Mouse (Mus musculus) small intestine, adult 2 months (tissue): ENCODE results near the gene Stk39. TPM values are rescaled to one million over a fixed set of nuclear protein-coding genes. Genes with fewer than 3 reads are reported as not detected.

Experiments used
- H3K27ac ChIP-seq: fragments of 200-500 bp; 2 replicates; pipeline ENCODE4 v1.5.1; 2012; ENCODE audit warnings: low read depth, low read length, control low read depth, inconsistent platforms; ENCODE audit not compliant: insufficient read depth
- H3K27me3 ChIP-seq: fragments of 200-500 bp; 2 replicates; pipeline ENCODE4 v1.6.1; 2012; ENCODE audit warnings: mild to moderate bottlenecking, moderate library complexity, low read length, inconsistent platforms; ENCODE audit not compliant: control insufficient read depth, insufficient read depth
- H3K36me3 ChIP-seq: fragments of 200-500 bp; 2 replicates; pipeline ENCODE4 v1.6.1; 2012; ENCODE audit warnings: mild to moderate bottlenecking, low read length, control low read depth, inconsistent platforms; ENCODE audit not compliant: control insufficient read depth, insufficient read depth
- H3K4me1 ChIP-seq: fragments of 200-500 bp; 2 replicates; pipeline ENCODE4 v1.6.1; 2012; ENCODE audit warnings: low read length, inconsistent platforms, mixed read lengths; ENCODE audit not compliant: control insufficient read depth, insufficient read depth, insufficient read length
- H3K4me3 ChIP-seq: fragments of 200-500 bp; 2 replicates; pipeline ENCODE4 v1.5.1; 2012; ENCODE audit warnings: low read depth, mild to moderate bottlenecking, control low read depth, inconsistent platforms, low read length, moderate library complexity
- CTCF ChIP-seq: fragments of 200-500 bp; IDR thresholded peaks from 2 replicates; pipeline ENCODE4 v1.5.1; 2012; ENCODE audit warnings: low read depth, mild to moderate bottlenecking, control low read depth, inconsistent platforms, low read length, moderate library complexity, mixed read lengths; ENCODE audit not compliant: insufficient replicate concordance, insufficient read length; ENCODE audit errors: extremely low read depth
- POLR2A ChIP-seq: fragments of 200-500 bp; IDR thresholded peaks from 2 replicates; pipeline ENCODE4 v1.6.1; 2012; ENCODE audit warnings: low read depth, mild to moderate bottlenecking, control low read depth, inconsistent platforms, low read length, moderate library complexity
- WGBS: fragments of 180-500 bp; shearing (Covaris S2); methylation state at CpG from one replicate; pipeline ENCODE4 v1.1.7; 2018; 5-methylcytosine and 5-hydroxymethylcytosine counted together
- polyA plus RNA-seq: library from polyadenylated mRNA; depleted of rRNA; stranded (reverse); fragments of >200 nt; gene quantifications from 2 replicates; pipeline ENCODE4 v1.2.3, GENCODE M21; 2012

Stk39 gene
- polyA plus RNA-seq, 1 experiment = 4.6 TPM

DNA sequence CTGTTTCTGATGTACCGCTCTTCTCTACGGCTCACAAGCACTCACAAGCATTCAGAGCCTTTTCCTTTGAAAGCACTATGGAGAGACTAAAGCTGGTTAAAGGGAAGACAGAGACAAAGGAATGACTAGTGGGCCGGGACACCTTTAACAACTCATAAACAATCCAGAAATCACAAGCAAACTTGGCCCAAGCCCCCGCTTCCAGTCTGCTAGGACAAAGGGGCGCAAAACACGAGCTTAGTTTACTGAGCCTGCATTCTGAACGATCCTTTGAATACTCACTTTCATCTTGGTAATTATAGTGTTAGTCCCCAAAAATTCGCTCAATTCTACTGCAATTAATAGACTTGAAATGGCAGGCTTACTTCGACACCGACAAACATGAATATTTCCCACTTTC is 221.2 kb downstream of the Stk39 start:
- TF ChIP-seq CTCF = no peak
- TF ChIP-seq POLR2A = no peak
- no peaks in the 10 kb centered on the region for H3K4me1 ChIP-seq
- no peak overlapping the region for H3K4me3 ChIP-seq
- H3K27me3 ChIP-seq = no peaks in the 10 kb centered on the region
- H3K27ac ChIP-seq = no peak overlapping the region
- 94% methylated on average over 10 of the region's 10 CpGs for WGBS
- H3K36me3 ChIP-seq = peaks cover 6% of the 10 kb centered on the region

GRCm38 (mm10) chr2:68249855-68250424 is 222.1 kb downstream of the Stk39 start:
- Histone ChIP-seq H3K36me3 (peaks cover 6% of the 10 kb centered on the region), H3K27me3 (no peaks in the 10 kb centered on the region), H3K27ac (no peak overlapping the region), H3K4me1 (no peaks in the 10 kb centered on the region), H3K4me3 (no peak overlapping the region)
- TF ChIP-seq POLR2A = no peak
- no peak for TF ChIP-seq CTCF
- WGBS = 81% methylated on average over 4 of the region's 4 CpGs

GRCm38 (mm10) chr2:68246284-68246683 is 225.8 kb downstream of the Stk39 start:
- Histone ChIP-seq H3K27me3 (no peaks in the 10 kb centered on the region), H3K4me1 (peaks cover 1% of the 10 kb centered on the region; the same call in 1 of the 2 replicates), H3K36me3 (peaks cover 6% of the 10 kb centered on the region), H3K27ac (no peak overlapping the region), H3K4me3 (no peak overlapping the region)
- no peak for TF ChIP-seq POLR2A
- WGBS = 58% methylated on average over 3 of the region's 3 CpGs

DNA sequence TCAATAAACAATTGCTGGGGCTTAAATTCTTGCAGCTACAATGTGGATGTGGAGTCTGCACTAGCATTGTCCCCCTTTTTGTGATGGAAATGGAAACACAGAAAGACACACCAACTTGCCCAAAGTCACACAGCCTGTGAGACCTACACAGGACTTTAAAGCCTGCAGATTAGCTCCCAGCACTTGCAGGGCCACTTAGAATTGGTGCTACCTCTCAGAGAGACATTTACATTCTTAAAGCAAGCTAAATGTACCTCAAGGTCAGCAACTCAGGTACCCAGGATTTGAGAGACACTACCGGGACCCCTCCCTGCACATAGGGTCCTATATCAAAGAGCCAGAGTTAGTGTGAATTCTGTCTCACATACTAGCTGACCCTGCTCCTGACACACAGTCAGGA is 227.5 kb downstream of the Stk39 start:
- Histone ChIP-seq H3K36me3 (peaks cover 6% of the 10 kb centered on the region; the same call in 1 of the 2 replicates), H3K27ac (no peak overlapping the region), H3K27me3 (no peaks in the 10 kb centered on the region), H3K4me3 (no peak overlapping the region), H3K4me1 (peaks cover 1% of the 10 kb centered on the region; the same call in 1 of the 2 replicates)
- TF ChIP-seq CTCF (no peak), POLR2A (no peak)
- WGBS = 82% methylated on average over 1 of the region's 1 CpGs

GRCm38 (mm10) chr2:68243879-68244553 is 228.1 kb downstream of the Stk39 start:
- Histone ChIP-seq H3K4me1 (peaks cover 1% of the 10 kb centered on the region; the same call in 1 of the 2 replicates), H3K4me3 (no peak overlapping the region), H3K27ac (no peak overlapping the region), H3K27me3 (no peaks in the 10 kb centered on the region), H3K36me3 (peaks cover 6% of the 10 kb centered on the region; the same call in 1 of the 2 replicates)
- TF ChIP-seq CTCF (no peak), POLR2A (no peak)
- 87% methylated on average over 12 of the region's 12 CpGs for WGBS

GRCm38 (mm10) chr2:68243273-68243672 is 228.8 kb downstream of the Stk39 start:
- Histone ChIP-seq H3K36me3 (peaks cover 5% of the 10 kb centered on the region; the same call in 1 of the 2 replicates), H3K4me1 (peaks cover 1% of the 10 kb centered on the region; the same call in 1 of the 2 replicates), H3K4me3 (no peak overlapping the region), H3K27ac (no peak overlapping the region), H3K27me3 (no peaks in the 10 kb centered on the region)
- TF ChIP-seq CTCF (no peak), POLR2A (no peak)
- 88% methylated on average over 3 of the region's 3 CpGs for WGBS

GRCm38 (mm10) chr2:68242069-68242468 is 230.0 kb downstream of the Stk39 start:
- WGBS = 47% methylated on average over 3 of the region's 3 CpGs
- Histone ChIP-seq H3K36me3 (peaks cover 2% of the 10 kb centered on the region; the same call in 1 of the 2 replicates), H3K4me3 (no peak overlapping the region), H3K27ac (no peak overlapping the region), H3K27me3 (no peaks in the 10 kb centered on the region), H3K4me1 (peaks cover 1% of the 10 kb centered on the region; the same call in 1 of the 2 replicates)
- TF ChIP-seq POLR2A = no peak
- no peak for TF ChIP-seq CTCF
